Mouse (Mus musculus) layer of hippocampus, postnatal 10 days (tissue): ENCODE measurements around the gene Tubg2. TPM values are rescaled to one million over a fixed set of nuclear protein-coding genes. Genes with fewer than 3 reads are reported as not detected.
A peak's percentile ranks its signal among the peaks of the same experiment; 100 is the strongest.

ENCODE experiments used
- DNase-seq, 2 experiments: peaks; one replicate each; pipeline ENCODE4 v3.0.0; 2021; ENCODE audit warnings: low spot score in 2 of 2
- microRNA-seq, 2 experiments: library from miRNA; unstranded; fragments of <30 nt; microRNA quantifications; one replicate each; pipeline ENCODE4 v1.2.0; 2021
- total RNA-seq, 2 experiments: library from RNA; stranded (reverse); gene quantifications; 2 replicates each; pipeline ENCODE4 v1.2.3; 2021

Tubg2 gene
- total RNA-seq, 2 experiments from 2014 or later = 31.7 to 41.4 TPM

DNA sequence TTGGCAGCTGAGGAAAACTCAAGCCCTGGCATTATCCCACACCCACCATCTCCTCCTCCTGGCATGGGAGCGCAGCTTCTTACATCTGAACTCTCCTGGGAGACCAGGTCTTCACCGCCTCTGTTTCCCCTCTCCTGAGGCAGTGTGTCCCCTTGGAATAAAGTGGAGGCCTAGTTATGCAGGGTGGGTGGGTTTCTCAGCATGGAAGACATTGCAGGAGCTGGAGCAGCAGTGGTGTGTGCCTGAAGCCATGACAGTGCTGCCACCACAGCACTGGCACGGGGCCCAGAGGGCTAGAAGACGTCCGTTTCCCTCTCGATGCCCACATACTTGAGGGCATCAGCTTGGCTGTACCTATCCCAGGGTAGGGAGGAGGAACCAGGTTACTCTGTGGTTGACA is 36.9 kb downstream of the Tubg2 start:
- no peak for DNase-seq

DNA sequence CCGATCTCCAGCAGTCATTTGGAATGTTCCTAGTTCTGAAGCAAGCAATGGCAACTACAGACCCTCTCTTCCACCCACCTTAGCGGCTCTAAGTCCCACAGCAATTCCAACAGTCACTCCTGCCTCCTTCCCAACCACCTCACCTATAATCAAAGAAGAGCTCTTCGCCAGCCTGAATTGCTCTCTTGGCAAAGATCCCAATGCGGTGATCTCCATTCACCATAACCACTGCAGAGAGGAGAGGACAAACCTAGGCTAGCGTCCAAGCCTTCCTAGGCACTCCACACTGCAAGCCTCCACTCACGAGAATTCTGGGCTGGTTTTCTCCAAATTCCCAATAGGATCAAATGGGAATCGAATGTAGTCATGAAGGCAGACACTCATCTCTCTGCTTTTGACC is 37.4 kb downstream of the Tubg2 start:
- no peak for DNase-seq

DNA sequence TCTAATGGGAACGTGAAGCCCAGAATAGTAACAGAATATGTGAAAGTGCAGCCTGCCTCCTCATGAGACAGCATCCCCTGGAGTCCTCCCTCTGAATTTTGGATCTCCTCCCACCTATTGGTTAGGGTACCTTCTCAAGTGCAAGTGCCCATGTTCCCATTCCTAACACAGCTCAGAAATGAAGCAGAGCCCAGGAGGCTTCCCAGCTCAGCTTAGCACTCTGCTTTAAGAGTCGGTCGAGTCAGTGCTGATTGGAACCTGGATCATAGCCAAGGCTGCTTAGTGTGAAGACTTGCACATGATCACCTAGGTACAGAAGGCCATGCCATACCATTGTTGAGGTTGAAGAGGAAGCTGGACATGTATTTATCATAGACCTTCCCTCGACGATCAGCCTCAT is 38.4 kb downstream of the Tubg2 start:
- no peak for DNase-seq

DNA sequence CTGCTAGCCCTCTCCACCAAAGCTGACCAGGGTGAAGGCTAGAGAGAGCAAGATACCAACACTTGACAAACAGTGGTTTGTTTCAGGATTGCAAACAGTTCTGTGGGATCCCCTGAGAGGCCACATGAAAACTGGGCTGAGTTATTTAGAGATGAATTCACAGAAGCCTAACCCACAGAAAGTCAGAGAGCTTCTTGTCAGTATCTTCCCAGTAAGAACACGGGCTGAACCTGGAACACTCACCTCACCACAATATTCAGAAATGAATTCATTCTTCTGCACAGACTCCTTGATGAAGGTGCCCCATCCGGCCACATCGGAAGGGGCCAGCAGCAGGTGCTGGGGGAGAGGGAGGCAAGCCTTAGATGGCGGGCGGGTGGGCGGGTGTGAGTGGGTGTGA is 38.9 kb downstream of the Tubg2 start:
- DNase-seq = no peak

DNA sequence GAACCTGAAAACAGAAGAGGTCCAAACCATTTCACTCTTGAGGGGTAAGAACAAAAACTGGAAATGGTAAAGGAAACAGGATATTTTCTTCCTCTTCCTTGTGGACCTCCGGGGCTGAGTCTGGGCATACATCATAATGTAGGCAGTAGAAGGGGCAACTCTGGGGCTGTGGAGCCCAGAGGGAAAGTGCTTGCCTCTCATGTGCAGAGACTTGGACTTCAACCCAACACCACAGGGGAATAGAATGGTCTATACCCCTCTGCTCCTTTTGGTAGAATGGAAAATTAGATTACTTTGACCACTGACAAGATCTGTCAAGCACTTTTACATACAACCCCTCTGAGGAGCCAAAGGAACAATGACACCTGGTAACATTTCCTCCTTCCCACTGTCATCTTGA is 39.4 kb downstream of the Tubg2 start:
- DNase-seq = no peak

DNA sequence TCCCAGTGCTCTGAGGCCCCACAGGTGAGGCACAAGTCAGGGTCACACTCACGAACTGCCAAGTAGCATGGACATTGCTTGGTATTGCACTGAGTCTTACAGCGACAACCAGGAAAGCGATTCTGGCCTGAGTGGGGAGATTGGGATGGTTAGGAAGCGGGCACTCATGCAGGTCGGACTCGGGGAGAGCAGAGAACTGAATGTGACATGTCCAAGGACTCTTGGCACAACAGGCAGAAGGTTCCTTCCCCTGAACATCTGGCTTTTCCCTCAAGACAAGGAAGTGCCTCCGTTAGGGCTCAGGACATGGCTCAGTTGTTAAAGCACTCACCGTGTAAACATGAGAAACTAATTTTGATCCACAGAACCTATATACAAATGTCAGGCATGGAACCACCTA is 39.9 kb downstream of the Tubg2 start:
- no peak for DNase-seq

DNA sequence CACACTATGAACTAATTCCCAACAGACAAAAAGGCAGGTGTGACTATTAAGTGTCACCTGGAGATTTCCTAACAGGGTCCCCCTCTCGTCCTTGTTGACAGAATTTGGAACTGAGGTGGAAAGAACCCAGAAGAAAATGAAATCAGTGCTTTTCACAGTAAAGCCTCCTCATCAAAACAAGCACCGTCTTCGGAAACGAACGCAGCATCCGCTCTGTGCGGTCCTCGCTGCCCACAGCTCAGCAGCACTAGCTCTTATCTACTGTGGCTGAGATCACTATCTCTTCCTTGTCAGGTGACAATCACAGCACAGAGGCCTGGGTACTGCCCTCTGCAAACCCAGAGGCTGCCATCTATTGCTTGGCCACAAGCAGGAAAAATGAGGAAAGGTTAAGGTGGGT is 40.5 kb downstream of the Tubg2 start:
- DNase-seq = no peak

DNA sequence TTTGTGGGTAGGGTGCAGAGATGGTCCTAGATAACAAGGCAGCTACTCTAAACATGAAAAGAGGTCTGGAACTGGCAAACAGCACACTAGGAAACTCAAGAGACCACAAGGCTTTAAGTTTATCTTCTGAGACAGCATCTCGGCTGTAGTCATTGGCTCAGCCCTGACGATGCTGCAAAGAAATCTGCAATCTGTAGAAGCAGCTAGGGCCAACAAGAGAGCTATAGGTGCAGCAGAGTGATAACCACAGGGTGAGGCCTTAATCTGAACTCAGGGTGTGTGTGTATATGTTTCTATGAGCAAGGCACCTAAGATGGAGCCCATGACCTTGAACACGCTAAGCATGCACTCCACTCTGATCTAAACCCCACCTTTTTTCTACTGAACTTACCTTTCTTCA is 43.8 kb downstream of the Tubg2 start:
- no peak for DNase-seq

DNA sequence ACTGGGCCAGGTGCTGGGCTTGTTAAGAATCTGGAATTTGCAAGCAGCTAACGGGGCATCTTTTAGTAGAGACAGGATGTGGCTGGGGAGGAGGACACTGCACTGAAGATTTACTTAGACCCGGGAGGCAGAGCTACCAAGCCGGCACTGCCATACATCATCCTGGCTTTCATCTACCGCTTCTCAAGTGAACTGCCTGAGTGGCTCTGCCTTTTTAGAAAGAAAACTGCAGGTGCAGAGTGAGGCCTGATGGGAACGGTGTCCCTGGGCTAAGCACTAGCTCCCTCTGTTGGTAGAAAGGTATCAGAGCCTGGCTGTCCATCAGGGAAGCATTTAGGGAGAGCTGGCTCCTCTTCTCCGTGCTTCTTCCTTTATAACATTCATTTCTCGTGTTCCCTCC is 45.3 kb downstream of the Tubg2 start:
- peak in 1 of 2 experiments; percentile 66 for DNase-seq

Small RNAs within 50 kb of the gene (microRNA-seq; reads per million reads assigned to microRNA genes)
- 0 reads per million in 2 experiments for gene Gm27626

Other genes starting within 250 kb of the Tubg2 start
- 10 to 100 TPM; 35.9 to 39.0 TPM for gene Stat3, start 216.4 kb upstream of the Tubg2 start, total RNA-seq
- gene Cavin1, start 185.0 kb upstream of the Tubg2 start, total RNA-seq = 10 to 100 TPM; 20.5 to 20.6 TPM
- 100 to 1,000 TPM; 424 to 431 TPM for gene Atp6v0a1, start 146.5 kb upstream of the Tubg2 start, total RNA-seq
- 1 to 10 TPM; 8.6 to 9.9 TPM for gene Naglu, start 85.9 kb upstream of the Tubg2 start, total RNA-seq
- gene Hsd17b1, start 77.5 kb upstream of the Tubg2 start, total RNA-seq = under 1 TPM; 0.33 to 0.37 TPM
- 10 to 100 TPM; 32.9 to 37.7 TPM for gene Coasy, start 73.3 kb upstream of the Tubg2 start, total RNA-seq
- gene Mlx, start 68.6 kb upstream of the Tubg2 start, total RNA-seq = 10 to 100 TPM; 39.2 to 50.3 TPM
- 1 to 10 TPM; 5.8 to 7.0 TPM for gene Psmc3ip, start 60.5 kb upstream of the Tubg2 start, total RNA-seq
- gene Retreg3, start 36.0 kb upstream of the Tubg2 start, total RNA-seq = 10 to 100 TPM; 51.5 to 58.8 TPM
- gene Tubg1, start 36.0 kb upstream of the Tubg2 start, total RNA-seq = 10 to 100 TPM; 43.1 to 47.3 TPM
- 10 to 100 TPM; 59.0 to 61.4 TPM for gene Cntnap1, start 14.6 kb downstream of the Tubg2 start, total RNA-seq
- gene Plekhh3, start 15.4 kb downstream of the Tubg2 start, total RNA-seq = 10 to 100 TPM; 13.2 to 13.4 TPM
- gene Ccr10, start 19.5 kb downstream of the Tubg2 start, total RNA-seq = not detected
- 10 to 100 TPM; 27.9 to 30.9 TPM for gene Ezh1, start 70.6 kb downstream of the Tubg2 start, total RNA-seq
- 10 to 100 TPM; 69.6 to 70.0 TPM for gene Ramp2, start 90.1 kb downstream of the Tubg2 start, total RNA-seq
- 10 to 100 TPM; 78.4 to 81.9 TPM for gene Vps25, start 97.8 kb downstream of the Tubg2 start, total RNA-seq
- 1 to 10 TPM; 3.4 to 4.5 TPM for gene Wnk4, start 104.7 kb downstream of the Tubg2 start, total RNA-seq
- gene Cntd1, start 123.1 kb downstream of the Tubg2 start, total RNA-seq = under 1 TPM; 0.37 to 0.56 TPM
- 10 to 100 TPM; 92.7 to 93.1 TPM for gene Coa3, start 123.2 kb downstream of the Tubg2 start, total RNA-seq
- 100 to 1,000 TPM; 173 to 195 TPM for gene Becn1, start 146.4 kb downstream of the Tubg2 start, total RNA-seq
- gene Psme3, start 160.3 kb downstream of the Tubg2 start, total RNA-seq = 100 to 1,000 TPM in 1 of 2 experiments, 10 to 100 TPM in 1; 96.6 to 106 TPM
- 1 to 10 TPM; 4.8 TPM for gene Aoc2, start 169.2 kb downstream of the Tubg2 start, total RNA-seq
- 1 to 10 TPM; 1.7 to 1.8 TPM for gene Aoc3, start 174.7 kb downstream of the Tubg2 start, total RNA-seq
- gene G6pc, start 211.7 kb downstream of the Tubg2 start, total RNA-seq = not detected